Mouse (Mus musculus) E14TG2a.4 (cell line): ENCODE data around the gene Fnbp1l.

Experiments
- H3K27me3 ChIP-seq: 2 replicates; pipeline ENCODE4 v1.6.1; 2014; ENCODE audit warnings: low read length, control low read depth; ENCODE audit not compliant: insufficient read depth
- H3K36me3 ChIP-seq: 2 replicates; pipeline ENCODE4 v1.6.1; 2014; ENCODE audit warnings: low read length, control low read depth; ENCODE audit not compliant: insufficient read depth
- H3K4me1 ChIP-seq: replicated peaks from 2 replicates; pipeline ENCODE4 v1.6.1; 2014; ENCODE audit warnings: low read depth, low read length, control low read depth
- H3K4me3 ChIP-seq: replicated peaks from 2 replicates; pipeline ENCODE4 v1.5.1; 2014; ENCODE audit warnings: mild to moderate bottlenecking, low read length
- H3K9me3 ChIP-seq: 2 replicates; pipeline ENCODE4 v1.6.1; 2014; ENCODE audit warnings: low read length, control low read depth
- CTCF ChIP-seq: conservative IDR thresholded peaks from 2 replicates; pipeline ENCODE4 v1.5.1; 2014; ENCODE audit warnings: low read length
- NANOG ChIP-seq: IDR thresholded peaks from 2 replicates; pipeline ENCODE4 v1.6.1; 2014; ENCODE audit warnings: borderline replicate concordance, low read length, mixed read lengths
- POU5F1 ChIP-seq: IDR thresholded peaks from 2 replicates; pipeline ENCODE4 v1.6.1; 2014; ENCODE audit warnings: low read length, borderline replicate concordance

Gene Fnbp1l

DNA sequence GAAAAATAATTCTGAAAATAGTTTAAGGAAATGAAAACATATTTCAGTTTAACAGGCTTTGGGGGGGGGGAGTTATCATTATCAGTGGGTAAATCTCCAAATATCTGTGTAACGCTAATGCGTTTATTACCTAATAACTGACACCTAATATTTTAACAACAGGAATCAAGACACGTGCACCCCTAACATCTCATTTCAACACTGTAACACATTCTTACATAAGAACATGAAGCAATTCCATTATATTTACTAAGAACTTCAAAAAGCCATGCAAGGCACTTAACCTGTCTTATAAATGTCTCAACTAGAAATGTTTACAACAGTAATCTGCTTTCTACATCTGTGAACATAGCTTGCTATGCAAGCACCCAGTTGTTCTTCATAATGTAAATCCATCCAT, 68.3 kb downstream of the Fnbp1l start:
- H3K4me3 ChIP-seq: no peak overlapping the region
- no peak for TF ChIP-seq NANOG
- no peak for TF ChIP-seq CTCF
- TF ChIP-seq POU5F1: no peak
- no peaks in the 10 kb centered on the region for H3K4me1 ChIP-seq
- H3K36me3 ChIP-seq: peaks cover 33% of the 10 kb centered on the region
- H3K9me3 ChIP-seq: no peaks in the 10 kb centered on the region
- H3K27me3 ChIP-seq: no peaks in the 10 kb centered on the region

DNA sequence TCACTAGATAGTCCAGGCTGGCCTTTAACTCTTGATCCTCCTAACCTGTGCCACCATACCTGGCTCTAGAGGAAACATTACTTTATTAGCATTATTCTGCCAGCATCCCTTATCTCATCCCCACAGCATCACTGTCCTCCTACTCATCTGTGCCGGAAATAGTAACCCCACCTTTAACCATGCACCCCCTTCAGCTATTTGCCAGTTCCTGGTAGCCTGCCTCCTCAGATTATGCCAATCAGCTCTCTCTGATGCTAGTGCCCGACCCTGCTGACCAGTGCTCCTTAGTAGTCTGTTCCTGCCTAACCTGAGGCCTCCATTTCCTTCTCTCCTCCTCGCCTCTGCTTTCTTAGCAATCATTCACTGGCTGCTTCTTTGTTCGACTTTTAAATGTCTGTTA, 72.0 kb downstream of the Fnbp1l start:
- Histone ChIP-seq H3K9me3 (no peaks in the 10 kb centered on the region), H3K27me3 (no peaks in the 10 kb centered on the region), H3K36me3 (peaks cover 66% of the 10 kb centered on the region), H3K4me3 (no peak overlapping the region), H3K4me1 (no peaks in the 10 kb centered on the region)
- TF ChIP-seq NANOG (no peak), CTCF (no peak), POU5F1 (no peak)

DNA sequence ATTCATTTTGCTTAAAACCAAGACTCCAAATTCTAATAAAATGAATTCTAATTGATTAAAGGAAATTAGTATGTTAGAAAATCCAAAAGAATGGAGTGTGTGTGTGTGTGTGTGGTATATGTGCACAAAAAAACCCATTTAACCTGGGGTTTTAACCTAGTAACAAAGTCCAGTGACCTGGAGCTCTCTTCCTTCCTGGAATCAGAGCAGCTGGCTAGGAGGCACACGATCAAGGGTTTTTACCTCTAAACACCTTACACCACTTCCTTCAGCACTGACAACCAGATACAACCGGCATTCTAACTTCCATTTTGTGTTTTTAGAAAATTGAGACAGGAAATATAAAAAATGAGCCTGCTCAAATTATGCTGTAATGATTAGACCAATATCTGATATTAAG, 74.2 kb downstream of the Fnbp1l start:
- Histone ChIP-seq H3K27me3 (no peaks in the 10 kb centered on the region), H3K4me1 (no peaks in the 10 kb centered on the region), H3K36me3 (peaks cover 87% of the 10 kb centered on the region), H3K9me3 (no peaks in the 10 kb centered on the region), H3K4me3 (no peak overlapping the region)
- TF ChIP-seq CTCF (no peak), NANOG (no peak), POU5F1 (no peak)

- Histone ChIP-seq H3K27me3 (no peaks in the 10 kb centered on the region), H3K36me3 (peaks cover 95% of the 10 kb centered on the region), H3K4me3 (no peak overlapping the region), H3K4me1 (no peaks in the 10 kb centered on the region), H3K9me3 (no peaks in the 10 kb centered on the region)
- no peak for TF ChIP-seq CTCF
- TF ChIP-seq POU5F1: no peak
- no peak for TF ChIP-seq NANOG
These were observed 78.6 kb downstream of the Fnbp1l start for GRCm38 (mm10) chr3:122540918-122541317.

DNA sequence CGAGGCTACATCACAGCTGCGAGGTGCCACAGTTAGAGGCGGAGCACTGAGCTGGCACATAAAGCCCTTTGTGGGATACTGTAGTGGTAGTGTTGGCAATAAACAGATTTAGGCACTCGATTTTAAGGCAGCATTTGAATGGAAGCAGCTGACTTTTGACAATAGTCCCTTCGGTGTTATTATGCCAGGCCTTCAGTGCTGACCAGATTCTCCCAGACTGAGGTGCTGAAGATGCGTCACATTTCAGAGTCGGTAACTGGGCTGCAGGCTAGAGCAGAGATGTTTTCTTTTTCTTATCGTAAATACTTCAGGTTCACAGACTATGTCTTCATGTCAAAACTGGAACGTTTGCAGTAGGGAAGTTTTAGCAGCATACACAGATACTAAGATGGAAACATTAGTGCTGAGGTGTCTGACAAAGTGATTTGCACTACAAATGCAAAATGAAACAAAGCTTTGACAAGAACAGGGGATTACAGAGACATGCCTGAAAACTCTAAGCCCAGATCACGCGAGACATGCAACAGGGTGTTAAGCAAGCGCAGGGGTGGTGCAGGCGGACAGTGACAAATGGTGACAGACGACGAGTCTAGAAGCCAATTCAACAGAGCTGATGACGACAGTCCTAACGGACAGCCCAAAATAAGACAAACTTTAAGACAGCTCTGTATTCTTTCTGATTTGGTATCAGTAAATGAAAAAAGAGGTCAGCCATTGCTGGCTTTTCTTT, 79.4 kb downstream of the Fnbp1l start:
- Histone ChIP-seq H3K9me3 (no peaks in the 10 kb centered on the region), H3K4me1 (no peaks in the 10 kb centered on the region)
- TF ChIP-seq CTCF (no peak), POU5F1 (no peak), NANOG (no peak)

GRCm38 (mm10) chr3:122538851-122539250, 80.7 kb downstream of the Fnbp1l start:
- Histone ChIP-seq H3K27me3 (no peaks in the 10 kb centered on the region), H3K36me3 (peaks cover 77% of the 10 kb centered on the region), H3K9me3 (no peaks in the 10 kb centered on the region), H3K4me3 (no peak overlapping the region), H3K4me1 (no peaks in the 10 kb centered on the region)
- no peak for TF ChIP-seq POU5F1
- no peak for TF ChIP-seq NANOG
- TF ChIP-seq CTCF: no peak

More for the DNA sequence above, 79.4 kb downstream of the Fnbp1l start:
- peaks cover 89% of the 10 kb centered on the region for H3K36me3 ChIP-seq
- no peak overlapping the region for H3K4me3 ChIP-seq
- H3K27me3 ChIP-seq: no peaks in the 10 kb centered on the region

DNA sequence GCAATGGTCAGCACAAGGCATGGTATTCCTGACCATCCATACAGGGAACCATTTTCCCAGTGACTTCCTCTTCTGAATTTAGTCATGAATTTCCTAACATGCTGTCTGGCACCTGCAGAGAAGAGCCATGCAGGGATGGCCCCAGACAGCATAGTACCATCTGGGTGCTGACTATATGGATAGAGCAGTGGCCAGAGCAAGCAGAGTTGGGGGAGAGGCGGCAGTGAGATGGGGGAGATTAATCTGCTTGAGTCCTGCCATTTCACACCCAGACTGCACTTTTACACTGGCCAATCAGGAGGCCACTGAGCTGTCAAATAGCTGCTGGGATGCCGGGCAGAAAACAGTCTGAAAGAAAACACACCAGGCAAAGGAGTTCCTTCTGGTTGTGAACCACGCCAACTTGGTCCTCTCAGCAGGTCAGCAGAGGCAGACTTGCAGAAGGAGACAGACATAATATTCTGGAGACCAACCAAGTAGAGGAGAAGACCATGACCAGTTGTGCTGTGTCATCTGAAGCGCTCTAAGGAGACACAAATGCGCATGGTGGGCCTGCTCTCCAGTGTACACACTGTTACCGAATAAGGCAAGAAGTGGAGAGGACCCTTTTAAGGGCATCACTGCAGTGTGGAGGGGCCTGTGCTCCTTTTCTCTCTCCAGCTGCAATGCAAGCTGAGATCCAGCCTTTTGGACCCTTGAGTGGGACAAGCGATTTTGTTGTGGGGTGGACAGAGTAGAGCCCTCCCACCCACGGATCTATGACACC, 83.4 kb downstream of the Fnbp1l start:
- H3K4me1 ChIP-seq: no peaks in the 10 kb centered on the region
- no peak for TF ChIP-seq CTCF
- TF ChIP-seq NANOG: no peak
- TF ChIP-seq POU5F1: no peak
- no peaks in the 10 kb centered on the region for H3K27me3 ChIP-seq
- H3K36me3 ChIP-seq: peaks cover 55% of the 10 kb centered on the region
- no peak overlapping the region for H3K4me3 ChIP-seq
- no peaks in the 10 kb centered on the region for H3K9me3 ChIP-seq

GRCm38 (mm10) chr3:122528477-122528876, 91.0 kb downstream of the Fnbp1l start:
- TF ChIP-seq POU5F1 (no peak), CTCF (no peak), NANOG (no peak)
- H3K36me3 ChIP-seq: peaks cover 74% of the 10 kb centered on the region
- H3K4me1 ChIP-seq: no peaks in the 10 kb centered on the region
- H3K4me3 ChIP-seq: no peak overlapping the region
- no peaks in the 10 kb centered on the region for H3K9me3 ChIP-seq
- no peaks in the 10 kb centered on the region for H3K27me3 ChIP-seq
